Mouse (Mus musculus) intestine, embryonic 14.5 days (tissue): ENCODE measurements around the gene Castor1. TPM values are rescaled to one million over a fixed set of nuclear protein-coding genes. Genes with fewer than 3 reads are reported as not detected.

Experiments used
- ATAC-seq: fragments of 200-750 bp; cut with Nextera tagmentation; replicated peaks from 2 replicates; pipeline ENCODE4 v1.8.0; 2017; ENCODE audit warnings: low read depth, moderate number of reproducible peaks, moderate TSS enrichment, moderate library complexity; ENCODE audit not compliant: low FRiP score, low TSS enrichment
- DNase-seq: peaks from one replicate; pipeline ENCODE4 v3.0.0-alpha.2; 2018; ENCODE audit warnings: low spot score
- H3K27ac ChIP-seq: fragments of 300-500 bp; sonication (generic); 2 replicates; pipeline ENCODE4 v1.5.1; 2014; ENCODE audit warnings: low read depth, mild to moderate bottlenecking, control low read depth
- H3K27me3 ChIP-seq: fragments of 300-500 bp; sonication (generic); replicated peaks from 2 replicates; pipeline ENCODE4 v1.6.1; 2014; ENCODE audit warnings: low read length, control low read depth; ENCODE audit not compliant: control insufficient read depth, insufficient read depth
- H3K36me3 ChIP-seq: fragments of 300-500 bp; sonication (generic); 2 replicates; pipeline ENCODE4 v1.6.1; 2014; ENCODE audit warnings: low read length, control low read depth; ENCODE audit not compliant: control insufficient read depth, insufficient read depth
- H3K4me1 ChIP-seq: fragments of 300-500 bp; sonication (generic); replicated peaks from 2 replicates; pipeline ENCODE4 v1.6.1; 2014; ENCODE audit warnings: low read length, control low read depth, mixed read lengths; ENCODE audit not compliant: control insufficient read depth, insufficient read depth
- H3K4me2 ChIP-seq: fragments of 300-500 bp; sonication (generic); 2 replicates; pipeline ENCODE4 v1.6.1; 2014; ENCODE audit warnings: low read length
- H3K4me3 ChIP-seq: fragments of 300-500 bp; sonication (generic); 2 replicates; pipeline ENCODE4 v1.5.1; 2014; ENCODE audit warnings: low read depth, low read length, control low read depth, mixed read lengths
- H3K9ac ChIP-seq: fragments of 300-500 bp; sonication (generic); 2 replicates; pipeline ENCODE4 v1.6.1; 2014; ENCODE audit warnings: mild to moderate bottlenecking, low read length
- H3K9me3 ChIP-seq: fragments of 300-500 bp; sonication (generic); 2 replicates; pipeline ENCODE4 v1.6.1; 2016; ENCODE audit warnings: low read length, control low read depth; ENCODE audit not compliant: control insufficient read depth
- WGBS: fragments of 180-500 bp; shearing (Covaris S2); extraction: QIAGEN DNeasy Blood & Tissue Kit; methylation state at CpG from one replicate; pipeline ENCODE4 v1.1.7; 2014; 5-methylcytosine and 5-hydroxymethylcytosine counted together
- polyA plus RNA-seq: library from polyadenylated mRNA; unstranded; fragments of >200 nt; fragmentation: Nextera tagmentation; extraction: Ambion mirVana; gene quantifications from 2 replicates; pipeline ENCODE4 v1.2.1, GENCODE M21; 2014

Gene Castor1
- polyA plus RNA-seq, 1 experiment from 2014 or later = 2.0 TPM

DNA sequence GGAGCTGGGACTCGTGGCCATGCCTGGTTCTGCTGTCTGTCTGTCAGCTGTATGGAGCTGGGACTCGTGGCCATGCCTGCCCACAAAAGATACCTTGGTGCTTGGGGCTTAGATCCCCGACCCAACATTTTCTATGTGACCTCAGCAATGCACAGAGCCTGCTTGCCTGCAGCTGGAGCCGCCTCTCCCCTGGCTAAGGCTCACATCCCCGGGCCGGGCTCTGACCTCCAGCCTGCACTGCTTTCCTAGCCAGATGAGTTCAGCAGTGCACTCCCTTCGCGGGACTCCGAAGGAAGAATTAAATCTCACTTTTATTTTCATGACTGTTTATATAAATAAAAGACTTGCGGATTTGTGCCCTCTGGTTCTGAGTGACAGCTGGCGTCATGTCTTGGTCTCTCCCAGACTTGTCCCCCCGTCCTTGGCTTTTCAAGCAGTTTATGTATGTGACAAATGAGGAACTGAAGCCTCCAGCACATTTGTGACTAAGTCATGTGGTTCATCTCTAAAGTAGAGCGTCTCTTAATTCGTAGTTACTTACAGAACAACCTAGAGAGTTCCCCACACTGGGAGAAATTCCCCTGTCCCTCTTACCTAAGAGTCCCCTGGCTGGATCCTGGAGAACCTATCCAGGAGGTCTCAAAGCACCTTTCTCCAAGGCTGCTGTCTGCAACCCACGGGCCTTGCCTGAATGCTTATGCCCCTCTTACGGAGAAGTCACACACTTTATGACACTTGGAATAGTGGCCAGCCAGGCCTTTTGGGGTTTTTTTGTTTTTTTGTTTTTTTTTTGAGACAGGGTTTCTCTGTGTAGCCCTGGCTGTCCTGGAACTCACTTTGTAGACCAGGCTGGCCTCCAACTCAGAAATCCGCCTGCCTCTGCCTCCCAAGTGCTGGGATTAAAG, 4.3 kb downstream of the Castor1 start:
- Histone ChIP-seq H3K4me2 (no peak overlapping the region), H3K27ac (no peak overlapping the region), H3K9me3 (0 out of 2 replicates have a peak, but pooled peaks cover 3% of the 10 kb centered on the region), H3K9ac (no peak overlapping the region), H3K4me1 (peaks cover 3% of the 10 kb centered on the region; the same call in 1 of the 2 replicates), H3K36me3 (no peaks in the 10 kb centered on the region), H3K27me3 (peaks cover 10% of the 10 kb centered on the region; the same call in 1 of the 2 replicates), H3K4me3 (no peak overlapping the region)
- WGBS = 67% methylated on average over 17 of the region's 17 CpGs
- DNase-seq = no peak
- no peak for ATAC-seq

- ATAC-seq (no peak), DNase-seq (no peak)
- H3K9ac ChIP-seq = no peak overlapping the region
- no peaks in the 10 kb centered on the region for H3K36me3 ChIP-seq
- H3K4me1 ChIP-seq = peaks cover 3% of the 10 kb centered on the region; the same call in 1 of the 2 replicates
- H3K27me3 ChIP-seq = peaks cover 6% of the 10 kb centered on the region; the same call in 1 of the 2 replicates
- WGBS = 32% methylated on average over 6 of the region's 7 CpGs
- no peak overlapping the region for H3K4me3 ChIP-seq
- no peaks in the 10 kb centered on the region for H3K9me3 ChIP-seq
- H3K4me2 ChIP-seq = no peak overlapping the region
- H3K27ac ChIP-seq = no peak overlapping the region
These were observed 5.6 kb downstream of the Castor1 start for GRCm38 (mm10) chr11:4223393-4224188.

DNA sequence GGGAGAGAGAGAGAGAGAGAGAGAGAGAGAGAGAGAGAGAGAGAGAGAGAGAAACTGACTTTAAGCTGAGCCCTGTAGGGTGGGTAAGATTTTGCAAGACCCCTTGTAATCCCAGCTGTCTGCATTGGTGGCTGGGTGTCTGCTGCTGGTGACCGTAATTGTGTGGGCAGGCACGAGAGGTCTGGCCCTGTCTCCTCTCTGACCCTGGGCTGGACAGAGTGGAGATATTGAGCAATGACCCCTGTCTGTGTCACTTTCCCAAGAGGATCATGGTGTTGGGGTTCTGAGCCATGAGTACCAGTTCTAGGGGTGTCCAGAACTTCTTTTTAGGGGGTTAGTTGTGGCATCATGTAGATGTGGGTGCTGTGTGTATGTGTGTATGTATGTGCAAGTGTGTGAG, 6.2 kb downstream of the Castor1 start:
- Histone ChIP-seq H3K9ac (no peak overlapping the region), H3K4me3 (no peak overlapping the region), H3K4me2 (no peak overlapping the region), H3K27ac (no peak overlapping the region), H3K9me3 (no peaks in the 10 kb centered on the region), H3K27me3 (0 out of 2 replicates have a peak, but pooled peaks cover 2% of the 10 kb centered on the region), H3K4me1 (no peaks in the 10 kb centered on the region), H3K36me3 (no peaks in the 10 kb centered on the region)
- ATAC-seq (no peak), DNase-seq (no peak)
- 44% methylated on average over 2 of the region's 2 CpGs for WGBS

- H3K4me2 ChIP-seq = no peak overlapping the region
- ATAC-seq (no peak), DNase-seq (no peak)
- no peaks in the 10 kb centered on the region for H3K27me3 ChIP-seq
- no peaks in the 10 kb centered on the region for H3K9me3 ChIP-seq
- 83% methylated on average over 5 of the region's 5 CpGs for WGBS
- H3K36me3 ChIP-seq = no peaks in the 10 kb centered on the region
- H3K27ac ChIP-seq = no peak overlapping the region
- no peaks in the 10 kb centered on the region for H3K4me1 ChIP-seq
- no peak overlapping the region for H3K9ac ChIP-seq
- no peak overlapping the region for H3K4me3 ChIP-seq
These were observed 8.7 kb downstream of the Castor1 start for GRCm38 (mm10) chr11:4226569-4227325.

DNA sequence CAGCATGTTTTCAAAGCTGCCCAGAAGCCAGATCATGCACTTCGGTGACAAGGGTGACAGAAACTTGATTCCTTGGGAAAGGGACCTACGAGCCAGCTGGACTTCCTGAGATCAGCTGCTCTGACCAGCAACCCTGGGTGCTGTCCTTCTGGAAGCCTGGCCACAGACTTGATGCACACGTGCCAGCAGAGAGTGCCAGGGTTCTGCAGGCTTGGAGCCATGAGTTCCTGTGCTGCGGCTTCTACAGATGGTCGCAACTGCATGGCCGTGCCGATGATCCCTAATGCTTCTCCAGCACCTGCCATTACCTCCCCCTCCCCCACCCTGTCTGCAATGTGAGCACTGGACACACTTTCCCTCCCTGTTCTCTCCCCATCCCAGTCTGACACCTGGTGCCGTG, 10.4 kb downstream of the Castor1 start:
- WGBS = 48% methylated on average over 8 of the region's 8 CpGs
- Histone ChIP-seq H3K4me1 (no peaks in the 10 kb centered on the region), H3K27me3 (no peaks in the 10 kb centered on the region), H3K27ac (no peak overlapping the region), H3K4me3 (no peak overlapping the region), H3K9me3 (no peaks in the 10 kb centered on the region), H3K9ac (no peak overlapping the region), H3K36me3 (no peaks in the 10 kb centered on the region), H3K4me2 (no peak overlapping the region)
- ATAC-seq (no peak), DNase-seq (no peak)

GRCm38 (mm10) chr11:4229841-4230240, 11.8 kb downstream of the Castor1 start:
- Histone ChIP-seq H3K4me3 (no peak overlapping the region), H3K27ac (no peak overlapping the region), H3K36me3 (no peaks in the 10 kb centered on the region), H3K27me3 (no peaks in the 10 kb centered on the region), H3K9me3 (no peaks in the 10 kb centered on the region), H3K4me1 (no peaks in the 10 kb centered on the region), H3K4me2 (no peak overlapping the region), H3K9ac (no peak overlapping the region)
- ATAC-seq (no peak), DNase-seq (no peak)
- 49% methylated on average over 4 of the region's 4 CpGs for WGBS

- Histone ChIP-seq H3K36me3 (no peaks in the 10 kb centered on the region), H3K4me3 (no peak overlapping the region), H3K4me1 (no peaks in the 10 kb centered on the region), H3K27me3 (no peaks in the 10 kb centered on the region), H3K9me3 (no peaks in the 10 kb centered on the region), H3K27ac (no peak overlapping the region), H3K4me2 (no peak overlapping the region), H3K9ac (no peak overlapping the region)
- DNase-seq (no peak), ATAC-seq (no peak)
- 94% methylated on average over 2 of the region's 2 CpGs for WGBS
These were observed 13.4 kb downstream of the Castor1 start for GRCm38 (mm10) chr11:4231435-4231834.

- H3K27ac ChIP-seq = no peak overlapping the region
- no peaks in the 10 kb centered on the region for H3K27me3 ChIP-seq
- no peak overlapping the region for H3K4me2 ChIP-seq
- H3K4me1 ChIP-seq = no peaks in the 10 kb centered on the region
- no peaks in the 10 kb centered on the region for H3K9me3 ChIP-seq
- H3K9ac ChIP-seq = no peak overlapping the region
- H3K36me3 ChIP-seq = no peaks in the 10 kb centered on the region
- no peak overlapping the region for H3K4me3 ChIP-seq
- DNase-seq (no peak), ATAC-seq (no peak)
- 67% methylated on average over 12 of the region's 12 CpGs for WGBS
These were observed 14.6 kb downstream of the Castor1 start for GRCm38 (mm10) chr11:4232644-4233043.
